Comparison of ENCODE assay signal across 9 mouse cellular contexts in genomic region chr4:142170882-142171768, GRCm38 (mm10).
DNase-seq lines count a peak whose midpoint lies in the region; ATAC-seq and TF ChIP-seq lines count a peak whose summit lies in the region.
"Had no signal": no experiment of that assay in that cellular context is flagged by ENCODE, and none has a peak within 500 bp of the region (broad histone marks: within the 10 kb centered on the region; RNA-seq: fewer than 3 reads in every experiment).

No protein-coding gene starts in this region.

- no peaks in the 10 kb centered on the region for H3K36me3 ChIP-seq in heart, embryonic 10.5 days
- H3K36me3 ChIP-seq in heart, embryonic 11.5 days (ENCODE audit: control insufficient read depth, insufficient read depth, low read length), result no peaks in the 10 kb centered on the region
- no peaks in the 10 kb centered on the region for H3K36me3 ChIP-seq in intestine, postnatal 0 days (ENCODE audit: control insufficient read depth, insufficient read depth)
- H3K36me3 ChIP-seq: heart, embryonic 15.5 days had no signal

- no peak for TF ChIP-seq CTCF in intestine, postnatal 0 days (IDR thresholded peaks at IDR 0.05; ENCODE audit: low read depth)

- peaks cover 81% of the 10 kb centered on the region for H3K4me1 ChIP-seq in heart, embryonic 10.5 days
- H3K4me1 ChIP-seq in heart, embryonic 11.5 days (ENCODE audit: control insufficient read depth, insufficient read depth, low read length), result peaks cover 42% of the 10 kb centered on the region
- peaks cover 28% of the 10 kb centered on the region for H3K4me1 ChIP-seq in intestine, postnatal 0 days (replicated peaks; ENCODE audit: control insufficient read depth, insufficient read depth, low read length)

- no peaks in the 10 kb centered on the region for H3K27me3 ChIP-seq in heart, embryonic 10.5 days (ENCODE audit: insufficient read depth, poor library complexity, severe bottlenecking)
- H3K27me3 ChIP-seq in heart, embryonic 11.5 days (ENCODE audit: control insufficient read depth, insufficient read depth, low read length), result no peaks in the 10 kb centered on the region
- H3K27me3 ChIP-seq in intestine, postnatal 0 days (replicated peaks; ENCODE audit: control insufficient read depth, insufficient read depth, low read length), result no peaks in the 10 kb centered on the region
- H3K27me3 ChIP-seq: heart, embryonic 15.5 days had no signal

- ATAC-seq in heart, embryonic 11.5 days (replicated peaks; ENCODE audit: insufficient number of reproducible peaks, low FRiP score, low TSS enrichment), result no peak
- peak; percentile 88 for ATAC-seq in intestine, postnatal 0 days

- no peak overlapping the region; the same call in 1 of the 2 replicates for H3K9ac ChIP-seq in heart, embryonic 11.5 days (ENCODE audit: low read depth, low read length)
- H3K9ac ChIP-seq in intestine, postnatal 0 days (ENCODE audit: low read depth, low read length), result peak overlapping the region; percentile 24
- H3K9ac ChIP-seq: heart, embryonic 15.5 days had no signal

- DNase-seq in heart, embryonic 10.5 days (ENCODE audit: low spot score), result no peak
- peak; percentile 60 for DNase-seq in WW6 (ENCODE audit: low read depth, low spot score)
- peak; percentile 64 for DNase-seq in lung, postnatal 10 days
- DNase-seq in layer of hippocampus, postnatal 14 days (ENCODE audit: low spot score in 2 of 2), result no peak
- DNase-seq in spleen, postnatal 14 days (ENCODE audit: low spot score in 2 of 2), result no peak
- no peak for DNase-seq in cerebellum, postnatal 25 days

- H3K4me3 ChIP-seq in heart, embryonic 10.5 days, result no peak overlapping the region
- H3K4me3 ChIP-seq in heart, embryonic 11.5 days (ENCODE audit: low read depth, low read length), result no peak overlapping the region
- no peak overlapping the region for H3K4me3 ChIP-seq in intestine, postnatal 0 days (ENCODE audit: low read depth, low read length)
- H3K4me3 ChIP-seq: heart, embryonic 15.5 days had no signal

- H3K9me3 ChIP-seq in heart, embryonic 10.5 days, result no peaks in the 10 kb centered on the region
- no peaks in the 10 kb centered on the region for H3K9me3 ChIP-seq in heart, embryonic 11.5 days (replicated peaks; ENCODE audit: control insufficient read depth, low read length)
- no peaks in the 10 kb centered on the region for H3K9me3 ChIP-seq in intestine, postnatal 0 days (ENCODE audit: control insufficient read depth)
- H3K9me3 ChIP-seq: heart, embryonic 15.5 days had no signal

- no peak overlapping the region for H3K4me2 ChIP-seq in heart, embryonic 11.5 days
- peak overlapping the region; percentile 40 for H3K4me2 ChIP-seq in intestine, postnatal 0 days (replicated peaks; ENCODE audit: low read depth)
- H3K4me2 ChIP-seq: heart, embryonic 15.5 days had no signal

- H3K27ac ChIP-seq in heart, embryonic 10.5 days, result peak overlapping the region; percentile 76
- H3K27ac ChIP-seq in heart, embryonic 11.5 days (ENCODE audit: low read depth, low read length), result no peak overlapping the region
- peak overlapping the region; percentile 89 for H3K27ac ChIP-seq in intestine, postnatal 0 days (ENCODE audit: low read depth, low read length)
- H3K27ac ChIP-seq: heart, embryonic 15.5 days had no signal

- WGBS in heart, embryonic 10.5 days, result 59% methylated on average over 18 of the region's 18 CpGs
- WGBS in heart, embryonic 11.5 days (ENCODE audit: insufficient replicate concordance), result 58% methylated on average over 18 of the region's 18 CpGs
- WGBS in intestine, postnatal 0 days, result 30% methylated on average over 18 of the region's 18 CpGs

Comparison
In these comparisons a context has a peak if more than half of its experiments do, and no peak if none do; other contexts are left out.
1. DNase-seq: peak in WW6 (single experiment) and lung, postnatal 10 days (single experiment); none in heart, embryonic 10.5 days (single experiment), layer of hippocampus, postnatal 14 days (0 of 2), spleen, postnatal 14 days (0 of 2) and cerebellum, postnatal 25 days (0 of 2).